Mouse (Mus musculus) neural tube, embryonic 10.5 days (tissue): Measurements from ENCODE around the gene Zfp239.
A peak's percentile ranks its signal among the peaks of the same experiment; 100 is the strongest.
"Not testable (repeated sequence)": the region's sequence is repeated elsewhere in the genome, so short reads cannot be mapped to it uniquely, and the experiment has no call there.

Source experiments
- DNase-seq: peaks from one replicate; pipeline ENCODE4 v3.0.0-alpha.2; 2017; ENCODE audit warnings: low spot score; ENCODE audit errors: extremely low spot score

Gene Zfp239

GRCm38 (mm10) chr6:117861848-117862247 lies at the start of gene Zfp239:
Gene Zfp239, plus strand, starts transcription at chr6:117862100.
- DNase-seq = no peak

GRCm38 (mm10) chr6:117814681-117815080 lies 47.2 kb upstream of the Zfp239 start:
- no peak for DNase-seq

- DNase-seq = no peak
These were observed 44.8 kb upstream of the Zfp239 start for GRCm38 (mm10) chr6:117817108-117817541.

- no peak for DNase-seq
These were observed 41.6 kb upstream of the Zfp239 start for GRCm38 (mm10) chr6:117820327-117820726.

GRCm38 (mm10) chr6:117825369-117825768 lies 36.5 kb upstream of the Zfp239 start:
- DNase-seq = peak; percentile 73

GRCm38 (mm10) chr6:117828273-117828672 lies 33.6 kb upstream of the Zfp239 start:
- peak; percentile 81 for DNase-seq

GRCm38 (mm10) chr6:117840686-117841510 lies 21.0 kb upstream of the Zfp239 start, which contains the start of gene Zfp637:
Gene Zfp637, plus strand, starts transcription at chr6:117841180.
- DNase-seq = peak; percentile 93

- DNase-seq = no peak
These were observed 20.4 kb upstream of the Zfp239 start for GRCm38 (mm10) chr6:117841511-117841955.

GRCm38 (mm10) chr6:117844597-117844996 lies 17.3 kb upstream of the Zfp239 start:
- no peak for DNase-seq

GRCm38 (mm10) chr6:117846671-117847070 lies 15.2 kb upstream of the Zfp239 start:
- not testable (repeated sequence) for DNase-seq

GRCm38 (mm10) chr6:117847772-117848171 lies 14.1 kb upstream of the Zfp239 start:
- no peak for DNase-seq

- no peak for DNase-seq
These were observed 13.3 kb upstream of the Zfp239 start for GRCm38 (mm10) chr6:117848577-117848976.

GRCm38 (mm10) chr6:117851747-117852146 lies 10.2 kb upstream of the Zfp239 start:
- DNase-seq = no peak

- no peak for DNase-seq
These were observed 3.9 kb upstream of the Zfp239 start for GRCm38 (mm10) chr6:117857990-117858389.

GRCm38 (mm10) chr6:117862465-117862864 lies 565 bp downstream of the Zfp239 start:
- no peak for DNase-seq

- peak; percentile 70 for DNase-seq
These were observed 1.2 kb downstream of the Zfp239 start for GRCm38 (mm10) chr6:117862899-117863620.

- no peak for DNase-seq
These were observed 1.9 kb downstream of the Zfp239 start for GRCm38 (mm10) chr6:117863751-117864150.

GRCm38 (mm10) chr6:117868187-117868586 lies 6.3 kb downstream of the Zfp239 start:
- no peak for DNase-seq

- DNase-seq = no peak
These were observed 9.1 kb downstream of the Zfp239 start for GRCm38 (mm10) chr6:117871034-117871433.

- not testable (repeated sequence) for DNase-seq
These were observed 11.6 kb downstream of the Zfp239 start for GRCm38 (mm10) chr6:117873450-117873849.

- no peak for DNase-seq
These were observed 12.9 kb downstream of the Zfp239 start for GRCm38 (mm10) chr6:117874621-117875281.
